Comparison of ENCODE assay signal across 11 mouse cellular contexts in genomic region chr1:156996084-156996880, GRCm38 (mm10). TPM values are rescaled to one million over a fixed set of nuclear protein-coding genes. Genes with fewer than 3 reads are reported as not detected.
DNase-seq lines count a peak whose midpoint lies in the region; ATAC-seq lines count a peak whose summit lies in the region.
"Had no signal": no experiment of that assay in that cellular context is flagged by ENCODE, and none has a peak within 500 bp of the region (broad histone marks: within the 10 kb centered on the region; RNA-seq: fewer than 3 reads in every experiment).

No protein-coding gene starts in this region.

- H3K4me2 ChIP-seq in hindbrain, embryonic 15.5 days = no peak overlapping the region
- H3K4me2 ChIP-seq in neural tube, embryonic 12.5 days (replicated peaks) = no peak overlapping the region
- H3K4me2 ChIP-seq: liver, embryonic 13.5 days had no signal

- no peaks in the 10 kb centered on the region for H3K9me3 ChIP-seq in hindbrain, embryonic 15.5 days
- H3K9me3 ChIP-seq in neural tube, embryonic 12.5 days = no peaks in the 10 kb centered on the region
- H3K9me3 ChIP-seq: liver, embryonic 13.5 days had no signal

- WGBS in hindbrain, embryonic 15.5 days = 78% methylated on average over 10 of the region's 10 CpGs
- 69% methylated on average over 10 of the region's 10 CpGs for WGBS in neural tube, embryonic 12.5 days

- peak; percentile 78 for ATAC-seq in common myeloid progenitor, adult 5-6 weeks (replicated peaks; ENCODE audit: low read depth, poor library complexity, severe bottlenecking)
- no peak for ATAC-seq in hindbrain, embryonic 15.5 days (ENCODE audit: low FRiP score, low read depth)
- 0 out of 2 replicates have a peak, but pooled peaks have one; percentile 17 for ATAC-seq in neural tube, embryonic 12.5 days (ENCODE audit: low FRiP score, low read depth)

- H3K9ac ChIP-seq in hindbrain, embryonic 15.5 days = no peak overlapping the region
- H3K9ac ChIP-seq in neural tube, embryonic 12.5 days = no peak overlapping the region
- H3K9ac ChIP-seq: liver, embryonic 13.5 days had no signal

- H3K36me3 ChIP-seq in hindbrain, embryonic 15.5 days = no peaks in the 10 kb centered on the region
- H3K36me3 ChIP-seq in neural tube, embryonic 12.5 days = no peaks in the 10 kb centered on the region
- H3K36me3 ChIP-seq: liver, embryonic 13.5 days had no signal

- peaks cover 21% of the 10 kb centered on the region for H3K4me1 ChIP-seq in hindbrain, embryonic 15.5 days (replicated peaks)
- H3K4me1 ChIP-seq in neural tube, embryonic 12.5 days = peaks cover 28% of the 10 kb centered on the region

- peak overlapping the region; percentile 44; the same call in 1 of the 2 replicates for H3K27ac ChIP-seq in hindbrain, embryonic 15.5 days (replicated peaks)
- H3K27ac ChIP-seq in neural tube, embryonic 12.5 days = no peak overlapping the region
- H3K27ac ChIP-seq: liver, embryonic 13.5 days had no signal

- peak; percentile 65 for DNase-seq in lung, postnatal 25 days (ENCODE audit: low spot score)
- DNase-seq in lung, postnatal 4 days = no peak
- no peak for DNase-seq in ovary, postnatal 10 days (ENCODE audit: low spot score)
- no peak for DNase-seq in cerebellum, adult 9-11 months
- DNase-seq in embryo, embryonic 10.5 days (ENCODE audit: low spot score) = no peak
- DNase-seq: cerebellum, adult 9-10 months; liver, embryonic 13.5 days; thymus, adult 2 months had no signal

- H3K27me3 ChIP-seq in hindbrain, embryonic 15.5 days = no peaks in the 10 kb centered on the region
- H3K27me3 ChIP-seq in neural tube, embryonic 12.5 days (replicated peaks) = no peaks in the 10 kb centered on the region
- H3K27me3 ChIP-seq: liver, embryonic 13.5 days had no signal

- no peak overlapping the region for H3K4me3 ChIP-seq in hindbrain, embryonic 15.5 days
- H3K4me3 ChIP-seq in neural tube, embryonic 12.5 days = no peak overlapping the region
- H3K4me3 ChIP-seq: liver, embryonic 13.5 days had no signal

RNA-seq across cellular contexts. Expression of gene Ralgps2, which starts 56.9 kb away (rescaled TPM):
- 35.6 and 36.2 TPM in 2 replicates for total RNA-seq in common myeloid progenitor, adult 5-6 weeks (2017)
- polyA plus RNA-seq in hindbrain, embryonic 15.5 days (2015; fragmentation: Nextera tagmentation; extraction: Ambion mirVana) = 78.3 and 86.0 TPM in 2 replicates
- polyA plus RNA-seq in neural tube, embryonic 12.5 days (2016; fragmentation: Nextera tagmentation; extraction: Ambion mirVana) = 110 and 120 TPM in 2 replicates
